In genomic region chr6:51017260-51017999, GRCm38 (mm10) we compare ENCODE assay signal across 18 mouse cellular contexts.
DNase-seq lines count a peak whose midpoint lies in the region; ATAC-seq and TF ChIP-seq lines count a peak whose summit lies in the region.
"Had no signal": no experiment of that assay in that cellular context is flagged by ENCODE, and none has a peak within 500 bp of the region (broad histone marks: within the 10 kb centered on the region; RNA-seq: fewer than 3 reads in every experiment).

No protein-coding gene starts in this region.

- H3K4me2 ChIP-seq in lung, embryonic 14.5 days: no peak overlapping the region
- H3K4me2 ChIP-seq in embryonic facial prominence, embryonic 13.5 days: no peak overlapping the region
- no peak overlapping the region for H3K4me2 ChIP-seq in limb, embryonic 13.5 days (replicated peaks)
- H3K4me2 ChIP-seq in midbrain, embryonic 16.5 days (ENCODE audit: low read length): no peak overlapping the region
- H3K4me2 ChIP-seq: forebrain, embryonic 15.5 days; heart, embryonic 13.5 days had no signal

- TF ChIP-seq CTCF in lung, embryonic 14.5 days (IDR thresholded peaks at IDR 0.05; ENCODE audit: low read depth): no peak

- H3K9me3 ChIP-seq in lung, embryonic 14.5 days (ENCODE audit: low read depth, low read length): no peaks in the 10 kb centered on the region
- H3K9me3 ChIP-seq in embryonic facial prominence, embryonic 13.5 days: no peaks in the 10 kb centered on the region
- H3K9me3 ChIP-seq in limb, embryonic 13.5 days: no peaks in the 10 kb centered on the region
- no peaks in the 10 kb centered on the region for H3K9me3 ChIP-seq in midbrain, embryonic 16.5 days (replicated peaks; ENCODE audit: control insufficient read depth, low read length, poor library complexity, severe bottlenecking)
- H3K9me3 ChIP-seq: forebrain, embryonic 15.5 days; heart, embryonic 13.5 days had no signal

- peaks cover 5% of the 10 kb centered on the region; the same call in 1 of the 2 replicates for H3K4me1 ChIP-seq in lung, embryonic 14.5 days (ENCODE audit: insufficient read depth)
- H3K4me1 ChIP-seq in embryonic facial prominence, embryonic 13.5 days: peaks cover 23% of the 10 kb centered on the region
- peaks cover 29% of the 10 kb centered on the region for H3K4me1 ChIP-seq in limb, embryonic 13.5 days
- H3K4me1 ChIP-seq in midbrain, embryonic 16.5 days (ENCODE audit: control insufficient read depth, insufficient read depth, low read length): 0 out of 2 replicates have a peak, but pooled peaks cover 2% of the 10 kb centered on the region

- H3K36me3 ChIP-seq in lung, embryonic 14.5 days (ENCODE audit: insufficient read depth): no peaks in the 10 kb centered on the region
- H3K36me3 ChIP-seq in embryonic facial prominence, embryonic 13.5 days: no peaks in the 10 kb centered on the region
- no peaks in the 10 kb centered on the region for H3K36me3 ChIP-seq in limb, embryonic 13.5 days
- H3K36me3 ChIP-seq in midbrain, embryonic 16.5 days (ENCODE audit: control insufficient read depth, insufficient read depth, low read length): no peaks in the 10 kb centered on the region
- H3K36me3 ChIP-seq: forebrain, embryonic 15.5 days; heart, embryonic 13.5 days had no signal

- no peak overlapping the region for H3K27ac ChIP-seq in lung, embryonic 14.5 days (ENCODE audit: low read depth)
- 0 out of 2 replicates have a peak overlapping the region, but pooled peaks have one; percentile 51 for H3K27ac ChIP-seq in embryonic facial prominence, embryonic 13.5 days
- H3K27ac ChIP-seq in limb, embryonic 13.5 days: no peak overlapping the region
- H3K27ac ChIP-seq in midbrain, embryonic 16.5 days (ENCODE audit: low read length): 0 out of 2 replicates have a peak overlapping the region, but pooled peaks have one; percentile 21
- H3K27ac ChIP-seq: forebrain, embryonic 15.5 days; heart, embryonic 13.5 days; liver, embryonic 14.5 days had no signal

- H3K4me3 ChIP-seq in lung, embryonic 14.5 days (ENCODE audit: low read depth, low read length): no peak overlapping the region
- no peak overlapping the region for H3K4me3 ChIP-seq in embryonic facial prominence, embryonic 13.5 days
- H3K4me3 ChIP-seq in limb, embryonic 13.5 days: no peak overlapping the region
- H3K4me3 ChIP-seq in midbrain, embryonic 16.5 days (ENCODE audit: low read depth, low read length): no peak overlapping the region
- H3K4me3 ChIP-seq: forebrain, embryonic 15.5 days; heart, embryonic 13.5 days; myocyte had no signal

- DNase-seq in lung, embryonic 14.5 days: peak; percentile 54
- no peak for DNase-seq in lung, adult 18-20 months
- no peak for DNase-seq in kidney, postnatal 14 days
- DNase-seq: cerebellum, adult 9-10 months; heart, postnatal 4 days; kidney, adult 11 months; kidney, postnatal 36 days; layer of hippocampus, adult 9-11 months; thymus, postnatal 4 days had no signal

- H3K27me3 ChIP-seq in lung, embryonic 14.5 days (ENCODE audit: insufficient read depth, low read length): no peaks in the 10 kb centered on the region
- no peaks in the 10 kb centered on the region for H3K27me3 ChIP-seq in embryonic facial prominence, embryonic 13.5 days
- peaks cover 25% of the 10 kb centered on the region for H3K27me3 ChIP-seq in limb, embryonic 13.5 days
- H3K27me3 ChIP-seq in midbrain, embryonic 16.5 days (ENCODE audit: control insufficient read depth, insufficient read depth, low read depth, low read length): no peaks in the 10 kb centered on the region
- H3K27me3 ChIP-seq: forebrain, embryonic 15.5 days; heart, embryonic 13.5 days had no signal

- no peak overlapping the region for H3K9ac ChIP-seq in lung, embryonic 14.5 days
- no peak overlapping the region for H3K9ac ChIP-seq in embryonic facial prominence, embryonic 13.5 days
- no peak overlapping the region for H3K9ac ChIP-seq in limb, embryonic 13.5 days
- no peak overlapping the region for H3K9ac ChIP-seq in midbrain, embryonic 16.5 days (ENCODE audit: low read depth, low read length)
- H3K9ac ChIP-seq: forebrain, embryonic 15.5 days; heart, embryonic 13.5 days; liver, embryonic 14.5 days had no signal

- peak; percentile 35; the same call in 1 of the 2 replicates for ATAC-seq in lung, embryonic 14.5 days (ENCODE audit: insufficient read depth)
- no peak for ATAC-seq in embryonic facial prominence, embryonic 13.5 days (ENCODE audit: insufficient number of reproducible peaks, insufficient read depth, low FRiP score, low TSS enrichment, low read depth)
- ATAC-seq in limb, embryonic 13.5 days (ENCODE audit: low FRiP score, low read depth): peak; percentile 28; the same call in 1 of the 2 replicates
- no peak; the same call in 1 of the 2 replicates for ATAC-seq in midbrain, embryonic 16.5 days
- ATAC-seq in megakaryocyte progenitor cell, adult 5-6 weeks (replicated peaks; ENCODE audit: poor library complexity): no peak
- no peak for ATAC-seq in erythroblast, adult 5-6 weeks (replicated peaks; ENCODE audit: low FRiP score, poor library complexity, severe bottlenecking)
- ATAC-seq: forebrain, embryonic 15.5 days had no signal

- 40% methylated on average over 9 of the region's 9 CpGs for WGBS in lung, embryonic 14.5 days
- WGBS in embryonic facial prominence, embryonic 13.5 days: 78% methylated on average over 9 of the region's 9 CpGs
- 45% methylated on average over 9 of the region's 9 CpGs for WGBS in limb, embryonic 13.5 days
- 70% methylated on average over 9 of the region's 9 CpGs for WGBS in midbrain, embryonic 16.5 days

Comparison
In these comparisons a context has a peak if more than half of its experiments do, and no peak if none do; other contexts are left out.
1. ATAC-seq: peak in lung, embryonic 14.5 days (single experiment) and limb, embryonic 13.5 days (single experiment); none in embryonic facial prominence, embryonic 13.5 days (single experiment), midbrain, embryonic 16.5 days (single experiment), megakaryocyte progenitor cell, adult 5-6 weeks (single experiment) and erythroblast, adult 5-6 weeks (single experiment).
2. H3K27ac ChIP-seq: peak in embryonic facial prominence, embryonic 13.5 days (single experiment) and midbrain, embryonic 16.5 days (single experiment); none in lung, embryonic 14.5 days (single experiment) and limb, embryonic 13.5 days (single experiment).